Comparison of ENCODE assay signal across 22 mouse cellular contexts in the genomic region with DNA sequence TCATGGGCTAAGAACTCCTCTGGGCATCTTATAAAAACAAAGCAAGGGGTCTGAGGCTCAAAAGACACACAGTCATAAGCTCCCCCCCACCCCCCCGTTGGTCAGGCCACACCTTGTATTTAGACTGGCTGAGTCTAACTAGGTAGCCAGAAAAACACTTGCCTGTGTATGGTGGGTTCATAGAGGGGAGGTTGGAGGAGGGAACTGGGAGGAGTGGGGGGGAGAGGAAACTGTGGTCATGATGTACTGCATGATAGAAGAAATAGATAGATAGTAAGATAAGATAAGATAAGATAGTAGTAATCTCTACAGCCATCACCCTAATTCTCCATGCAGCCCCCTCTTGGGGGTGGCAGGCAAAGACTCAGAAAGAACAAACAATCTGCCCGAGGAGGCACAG. TPM values are rescaled to one million over a fixed set of nuclear protein-coding genes. Genes with fewer than 3 reads are reported as not detected.
DNase-seq lines count a peak whose midpoint lies in the region; ATAC-seq and TF ChIP-seq lines count a peak whose summit lies in the region.
"Had no signal": no experiment of that assay in that cellular context is flagged by ENCODE, and none has a peak within 500 bp of the region (broad histone marks: within the 10 kb centered on the region; RNA-seq: fewer than 3 reads in every experiment).

No protein-coding gene starts in this region.

- H3K4me1 ChIP-seq in heart, embryonic 15.5 days (replicated peaks), result peaks cover 82% of the 10 kb centered on the region
- peaks cover 4% of the 10 kb centered on the region for H3K4me1 ChIP-seq in heart, adult 2 months (ENCODE audit: control insufficient read depth, insufficient read depth, low read length)
- H3K4me1 ChIP-seq in midbrain, embryonic 11.5 days (ENCODE audit: control insufficient read depth, insufficient read depth, low read length), result peaks cover 18% of the 10 kb centered on the region
- peaks cover 24% of the 10 kb centered on the region for H3K4me1 ChIP-seq in midbrain, embryonic 13.5 days (replicated peaks)
- peaks cover 2% of the 10 kb centered on the region; the same call in 1 of the 2 replicates for H3K4me1 ChIP-seq in thymus, adult 2 months (replicated peaks; ENCODE audit: control insufficient read depth, insufficient read depth, low read length)

- TF ChIP-seq CTCF in heart, adult 2 months (IDR thresholded peaks at IDR 0.05), result no peak
- no peak for TF ChIP-seq CTCF in thymus, adult 2 months (IDR thresholded peaks at IDR 0.05; ENCODE audit: borderline replicate concordance, control insufficient read depth, extremely low read depth, insufficient read depth, low read length, poor library complexity)

- no peaks in the 10 kb centered on the region for H3K9me3 ChIP-seq in heart, embryonic 15.5 days (replicated peaks)
- H3K9me3 ChIP-seq in midbrain, embryonic 11.5 days (ENCODE audit: control insufficient read depth, low read length), result no peaks in the 10 kb centered on the region
- H3K9me3 ChIP-seq in midbrain, embryonic 13.5 days, result no peaks in the 10 kb centered on the region
- H3K9me3 ChIP-seq: embryonic facial prominence, embryonic 13.5 days; forebrain, embryonic 12.5 days; hindbrain, embryonic 15.5 days; liver, embryonic 15.5 days; midbrain, embryonic 12.5 days had no signal

- H3K4me2 ChIP-seq in heart, embryonic 15.5 days, result peak overlapping the region; percentile 84
- H3K4me2 ChIP-seq in midbrain, embryonic 11.5 days, result no peak overlapping the region
- H3K4me2 ChIP-seq in midbrain, embryonic 13.5 days (replicated peaks), result no peak overlapping the region
- H3K4me2 ChIP-seq in myocyte (ENCODE audit: low read depth), result peak overlapping the region; percentile 44
- H3K4me2 ChIP-seq: embryonic facial prominence, embryonic 13.5 days; forebrain, embryonic 12.5 days; hindbrain, embryonic 15.5 days; liver, embryonic 15.5 days; midbrain, embryonic 12.5 days had no signal

- H3ac ChIP-seq in myocyte (ENCODE audit: control insufficient read depth, insufficient read length), result no peak overlapping the region

- H3K27me3 ChIP-seq in heart, embryonic 15.5 days, result no peaks in the 10 kb centered on the region
- H3K27me3 ChIP-seq in heart, adult 2 months (ENCODE audit: control insufficient read depth, insufficient read depth, low read length), result no peaks in the 10 kb centered on the region; the same call in 1 of the 2 replicates
- peaks cover 8% of the 10 kb centered on the region for H3K27me3 ChIP-seq in midbrain, embryonic 11.5 days (ENCODE audit: control insufficient read depth, insufficient read depth, low read length)
- peaks cover 14% of the 10 kb centered on the region for H3K27me3 ChIP-seq in midbrain, embryonic 13.5 days
- H3K27me3 ChIP-seq in myocyte (ENCODE audit: control insufficient read depth, insufficient read depth, insufficient read length), result no peaks in the 10 kb centered on the region
- no peaks in the 10 kb centered on the region; the same call in 1 of the 2 replicates for H3K27me3 ChIP-seq in thymus, adult 2 months (ENCODE audit: control insufficient read depth, insufficient read depth, low read length)
- H3K27me3 ChIP-seq: embryonic facial prominence, embryonic 13.5 days; hindbrain, embryonic 15.5 days had no signal

- intact Hi-C loops in heart, adult 2 months (cut with DNase I), result no loop called here

- no peak for DNase-seq in heart, adult 2 months
- DNase-seq in midbrain, embryonic 11.5 days (ENCODE audit: low spot score, missing footprints), result peak; percentile 56
- no peak for DNase-seq in adrenal gland, postnatal 14 days
- no peak for DNase-seq in thymus, adult 2 months
- DNase-seq: cerebellum, adult 8-10 months; cerebellum, postnatal 36 days; embryo, embryonic 11 days; kidney, adult 11 months; right cerebral cortex, postnatal 14 days; thymus, postnatal 36 days had no signal

- TF ChIP-seq POLR2A in heart, adult 2 months (IDR thresholded peaks at IDR 0.05; ENCODE audit: insufficient read depth, low read depth, low read length), result no peak
- TF ChIP-seq POLR2A in myocyte (IDR thresholded peaks at IDR 0.05; ENCODE audit: insufficient read length, low read depth), result no peak
- TF ChIP-seq POLR2A in thymus, adult 2 months (IDR thresholded peaks at IDR 0.05; ENCODE audit: control insufficient read depth, extremely low read depth, insufficient read depth, low read length, poor library complexity), result no peak

- ATAC-seq in heart, embryonic 15.5 days (replicated peaks; ENCODE audit: insufficient number of reproducible peaks, insufficient read depth, low FRiP score, low read depth), result no peak
- ATAC-seq in midbrain, embryonic 11.5 days (ENCODE audit: low FRiP score), result no peak
- no peak for ATAC-seq in midbrain, embryonic 13.5 days

- H3K79me2 ChIP-seq in heart, adult 2 months (replicated peaks; ENCODE audit: control insufficient read depth, insufficient read depth, low read length), result no peaks in the 10 kb centered on the region
- peaks cover 6% of the 10 kb centered on the region for H3K79me2 ChIP-seq in myocyte (ENCODE audit: control insufficient read depth, insufficient read depth)

- no peak overlapping the region for H3K4me3 ChIP-seq in heart, embryonic 15.5 days
- no peak overlapping the region for H3K4me3 ChIP-seq in heart, adult 2 months
- no peak overlapping the region for H3K4me3 ChIP-seq in midbrain, embryonic 11.5 days (ENCODE audit: low read depth, low read length)
- no peak overlapping the region for H3K4me3 ChIP-seq in midbrain, embryonic 13.5 days (replicated peaks)
- H3K4me3 ChIP-seq in myocyte, result no peak overlapping the region
- no peak overlapping the region for H3K4me3 ChIP-seq in thymus, adult 2 months (ENCODE audit: control insufficient read depth, insufficient read depth, low read length)
- H3K4me3 ChIP-seq: embryonic facial prominence, embryonic 13.5 days; erythroblast, embryonic 14.5 days; forebrain, embryonic 12.5 days; hindbrain, embryonic 15.5 days; left cerebral cortex, adult 2 months; liver, embryonic 15.5 days; midbrain, embryonic 12.5 days had no signal

- WGBS in heart, embryonic 15.5 days, result 40% methylated on average over 2 of the region's 2 CpGs
- WGBS in heart, adult 2 months, result 46% methylated on average over 2 of the region's 2 CpGs
- WGBS in midbrain, embryonic 11.5 days, result 60% methylated on average over 2 of the region's 2 CpGs
- WGBS in midbrain, embryonic 13.5 days, result 68% methylated on average over 2 of the region's 2 CpGs
- 56% methylated on average over 2 of the region's 2 CpGs for WGBS in thymus, adult 2 months

- peaks cover 9% of the 10 kb centered on the region for H3K36me3 ChIP-seq in heart, embryonic 15.5 days
- H3K36me3 ChIP-seq in heart, adult 2 months (ENCODE audit: control insufficient read depth, insufficient read depth, low read length), result no peaks in the 10 kb centered on the region
- H3K36me3 ChIP-seq in midbrain, embryonic 11.5 days (ENCODE audit: control insufficient read depth, insufficient read depth, low read length), result no peaks in the 10 kb centered on the region
- H3K36me3 ChIP-seq in midbrain, embryonic 13.5 days, result no peaks in the 10 kb centered on the region
- H3K36me3 ChIP-seq in myocyte (ENCODE audit: control insufficient read depth, insufficient read depth), result no peaks in the 10 kb centered on the region
- H3K36me3 ChIP-seq in thymus, adult 2 months (ENCODE audit: control insufficient read depth, insufficient read depth, low read length), result no peaks in the 10 kb centered on the region
- H3K36me3 ChIP-seq: forebrain, embryonic 12.5 days; hindbrain, embryonic 15.5 days; liver, embryonic 15.5 days; midbrain, embryonic 12.5 days had no signal

- TF ChIP-seq EP300 in heart, adult 2 months (IDR thresholded peaks at IDR 0.05; ENCODE audit: insufficient read depth, low read depth, low read length), result no peak

- no peak overlapping the region for H3K27ac ChIP-seq in heart, embryonic 15.5 days
- no peak overlapping the region for H3K27ac ChIP-seq in heart, adult 2 months
- H3K27ac ChIP-seq in midbrain, embryonic 11.5 days (ENCODE audit: low read depth, low read length), result no peak overlapping the region
- no peak overlapping the region for H3K27ac ChIP-seq in midbrain, embryonic 13.5 days
- no peak overlapping the region for H3K27ac ChIP-seq in thymus, adult 2 months (ENCODE audit: control insufficient read depth, insufficient read depth, low read length)
- H3K27ac ChIP-seq: embryonic facial prominence, embryonic 13.5 days; forebrain, embryonic 12.5 days; hindbrain, embryonic 15.5 days; kidney, postnatal 0 days; left cerebral cortex, adult 2 months; liver, embryonic 15.5 days; midbrain, embryonic 12.5 days had no signal

- H3K9ac ChIP-seq in heart, embryonic 15.5 days, result no peak overlapping the region
- H3K9ac ChIP-seq in heart, adult 2 months (ENCODE audit: low read depth, low read length), result no peak overlapping the region
- H3K9ac ChIP-seq in midbrain, embryonic 11.5 days (ENCODE audit: low read length), result no peak overlapping the region
- H3K9ac ChIP-seq in midbrain, embryonic 13.5 days (replicated peaks), result no peak overlapping the region
- H3K9ac ChIP-seq: embryonic facial prominence, embryonic 13.5 days; forebrain, embryonic 12.5 days; hindbrain, embryonic 15.5 days; liver, embryonic 15.5 days; midbrain, embryonic 12.5 days had no signal

TF ChIP-seq in myocyte, 11 proteins besides CTCF, POLR2A, EP300 and RAD21:
- TF ChIP-seq USF1 (IDR thresholded peaks at IDR 0.05; ENCODE audit: low read depth) (no peak), REST (IDR thresholded peaks at IDR 0.05; ENCODE audit: insufficient read depth, insufficient read length) (no peak), MAX (IDR thresholded peaks at IDR 0.05; ENCODE audit: low read depth) (no peak), MYOD1 (IDR thresholded peaks at IDR 0.05; ENCODE audit: control insufficient read depth in 1 of 3, insufficient read length in 2 of 3, low read depth in 2 of 3) (no peak), CEBPB (IDR thresholded peaks at IDR 0.05; ENCODE audit: insufficient read depth, poor library complexity, severe bottlenecking) (no peak), E2F4 (IDR thresholded peaks at IDR 0.05; ENCODE audit: insufficient read depth) (no peak), TCF3 (IDR thresholded peaks at IDR 0.05; ENCODE audit: insufficient read length, low read depth) (no peak), MYOG (IDR thresholded peaks at IDR 0.05; ENCODE audit: control insufficient read depth in 1 of 3, insufficient read depth in 1 of 3, insufficient read length in 2 of 3, low read depth in 2 of 3) (no peak), TCF12 (IDR thresholded peaks at IDR 0.05; ENCODE audit: insufficient read depth, poor library complexity, severe bottlenecking) (no peak)

RNA-seq across cellular contexts. Expression of gene Myl9, which starts 4.3 kb away (rescaled TPM):
- 1,553 and 1,598 TPM in 2 replicates for polyA plus RNA-seq in heart, embryonic 15.5 days (2015; fragmentation: Nextera tagmentation; extraction: Ambion mirVana)
- 100 to 1,000 TPM in 1 of 2 experiments, 10 to 100 TPM in 1; 86.6 to 107 TPM for total RNA-seq in heart, adult 2 months (2021)
- 176 and 204 TPM in 2 replicates for polyA plus RNA-seq in heart, adult 2 months (2012; rRNA removed)
- 112 and 118 TPM in 2 replicates for polyA plus RNA-seq in midbrain, embryonic 11.5 days (2014; fragmentation: Nextera tagmentation; extraction: Ambion mirVana)
- polyA plus RNA-seq in midbrain, embryonic 13.5 days (2015; fragmentation: Nextera tagmentation; extraction: Ambion mirVana), result 33.0 and 37.4 TPM in 2 replicates
- 442 TPM for polyA plus RNA-seq in myocyte (2012; fragmentation: generic; extraction: Trizol)
- total RNA-seq in adrenal gland, postnatal 14 days (2021), result 54.6 and 70.5 TPM in 2 replicates
- polyA plus RNA-seq in thymus, adult 2 months (2012; rRNA removed), result 32.3 and 32.4 TPM in 2 replicates
- total RNA-seq: megakaryocyte progenitor cell, adult 5-6 weeks had no signal

Comparison
In these comparisons a context has a peak if more than half of its experiments do, and no peak if none do; other contexts are left out.
1. H3K4me2 ChIP-seq: peak in heart, embryonic 15.5 days (single experiment) and myocyte (single experiment); none in midbrain, embryonic 11.5 days (single experiment) and midbrain, embryonic 13.5 days (single experiment).